ENCODE assay signal across 12 mouse cellular contexts in genomic region chrX:10422440-10422839, GRCm38 (mm10).
DNase-seq lines count a peak whose midpoint lies in the region; ATAC-seq and TF ChIP-seq lines count a peak whose summit lies in the region.
"Had no signal": no experiment of that assay in that cellular context is flagged by ENCODE, and none has a peak within 500 bp of the region (broad histone marks: within the 10 kb centered on the region; RNA-seq: fewer than 3 reads in every experiment).

No protein-coding gene starts in this region.

- ATAC-seq in hindbrain, embryonic 15.5 days (ENCODE audit: low FRiP score, low read depth): peak; percentile 65
- ATAC-seq in hindbrain, embryonic 13.5 days (ENCODE audit: low FRiP score): no peak; the same call in 1 of the 2 replicates
- peak; percentile 81 for ATAC-seq in lung, embryonic 16.5 days (ENCODE audit: low read depth)
- no peak for ATAC-seq in lung, postnatal 0 days
- peak; percentile 25; the same call in 1 of the 2 replicates for ATAC-seq in forebrain, postnatal 0 days

- H3K36me3 ChIP-seq in hindbrain, embryonic 15.5 days: no peaks in the 10 kb centered on the region
- H3K36me3 ChIP-seq in hindbrain, embryonic 13.5 days: no peaks in the 10 kb centered on the region
- no peaks in the 10 kb centered on the region for H3K36me3 ChIP-seq in lung, embryonic 16.5 days (ENCODE audit: control insufficient read depth, insufficient read depth, low read length)
- no peaks in the 10 kb centered on the region for H3K36me3 ChIP-seq in lung, postnatal 0 days (ENCODE audit: insufficient read depth, low read length)
- no peaks in the 10 kb centered on the region for H3K36me3 ChIP-seq in forebrain, postnatal 0 days (ENCODE audit: insufficient read depth)
- H3K36me3 ChIP-seq: midbrain, embryonic 12.5 days had no signal

- no peaks in the 10 kb centered on the region for H3K4me1 ChIP-seq in hindbrain, embryonic 15.5 days (replicated peaks)
- H3K4me1 ChIP-seq in hindbrain, embryonic 13.5 days (replicated peaks): no peaks in the 10 kb centered on the region
- H3K4me1 ChIP-seq in lung, embryonic 16.5 days (replicated peaks; ENCODE audit: control insufficient read depth, insufficient read depth, low read length): no peaks in the 10 kb centered on the region
- H3K4me1 ChIP-seq in lung, postnatal 0 days (ENCODE audit: insufficient read depth, low read depth, low read length): no peaks in the 10 kb centered on the region
- H3K4me1 ChIP-seq in forebrain, postnatal 0 days (ENCODE audit: insufficient read depth): no peaks in the 10 kb centered on the region
- H3K4me1 ChIP-seq: midbrain, embryonic 12.5 days had no signal

- no peak for TF ChIP-seq POLR2A in brain, embryonic 14.5 days (IDR thresholded peaks at IDR 0.05; ENCODE audit: borderline replicate concordance, extremely low read depth, insufficient read depth, insufficient read length, poor library complexity, severe bottlenecking)

- H3K9ac ChIP-seq in hindbrain, embryonic 15.5 days: no peak overlapping the region
- no peak overlapping the region for H3K9ac ChIP-seq in hindbrain, embryonic 13.5 days
- H3K9ac ChIP-seq in lung, embryonic 16.5 days (ENCODE audit: low read length): no peak overlapping the region
- no peak overlapping the region for H3K9ac ChIP-seq in lung, postnatal 0 days (replicated peaks; ENCODE audit: low read depth)
- no peak overlapping the region for H3K9ac ChIP-seq in forebrain, postnatal 0 days
- H3K9ac ChIP-seq: midbrain, embryonic 12.5 days had no signal

- H3K4me3 ChIP-seq in hindbrain, embryonic 15.5 days: no peak overlapping the region
- H3K4me3 ChIP-seq in hindbrain, embryonic 13.5 days: no peak overlapping the region
- H3K4me3 ChIP-seq in lung, embryonic 16.5 days (ENCODE audit: low read length): no peak overlapping the region
- no peak overlapping the region for H3K4me3 ChIP-seq in lung, postnatal 0 days (ENCODE audit: low read depth, low read length)
- H3K4me3 ChIP-seq in forebrain, postnatal 0 days (ENCODE audit: low read depth, low read length): no peak overlapping the region
- H3K4me3 ChIP-seq: layer of hippocampus, adult 2 months; midbrain, embryonic 12.5 days had no signal

- no peak for TF ChIP-seq CTCF in lung, postnatal 0 days (IDR thresholded peaks at IDR 0.05)
- TF ChIP-seq CTCF in brain, embryonic 14.5 days (IDR thresholded peaks at IDR 0.05; ENCODE audit: borderline replicate concordance, extremely low read depth, insufficient read depth, insufficient read length): no peak
- no peak for TF ChIP-seq CTCF in forebrain, postnatal 0 days (IDR thresholded peaks at IDR 0.05; ENCODE audit: low read depth)

- intact Hi-C loops in left cerebral cortex, postnatal 25 days (cut with DNase I): no loop called here

- no peaks in the 10 kb centered on the region for H3K9me3 ChIP-seq in hindbrain, embryonic 15.5 days
- no peaks in the 10 kb centered on the region for H3K9me3 ChIP-seq in hindbrain, embryonic 13.5 days
- H3K9me3 ChIP-seq in lung, embryonic 16.5 days (ENCODE audit: control insufficient read depth, low read length): no peaks in the 10 kb centered on the region
- H3K9me3 ChIP-seq in lung, postnatal 0 days (ENCODE audit: low read length): no peaks in the 10 kb centered on the region
- no peaks in the 10 kb centered on the region for H3K9me3 ChIP-seq in forebrain, postnatal 0 days (ENCODE audit: low read length)
- H3K9me3 ChIP-seq: midbrain, embryonic 12.5 days had no signal

- no peak for TF ChIP-seq EP300 in lung, postnatal 0 days (IDR thresholded peaks at IDR 0.05)

- 66% methylated on average over 2 of the region's 2 CpGs for WGBS in hindbrain, embryonic 15.5 days
- WGBS in hindbrain, embryonic 13.5 days: 60% methylated on average over 2 of the region's 2 CpGs
- 45% methylated on average over 2 of the region's 2 CpGs for WGBS in lung, embryonic 16.5 days
- WGBS in lung, postnatal 0 days: 48% methylated on average over 2 of the region's 2 CpGs
- 49% methylated on average over 2 of the region's 2 CpGs for WGBS in forebrain, postnatal 0 days

- DNase-seq in lung, postnatal 0 days (ENCODE audit: low spot score): no peak
- DNase-seq in brain, embryonic 14.5 days (ENCODE audit: low read depth): peak; percentile 81
- peak; percentile 26 for DNase-seq in forebrain, postnatal 0 days
- no peak for DNase-seq in urinary bladder, postnatal 25 days (ENCODE audit: low spot score)
- no peak for DNase-seq in left cerebral cortex, postnatal 25 days (ENCODE audit: low spot score in 2 of 2)
- DNase-seq: adrenal gland, postnatal 14 days; lung, postnatal 14 days had no signal

- no peak overlapping the region for H3K4me2 ChIP-seq in hindbrain, embryonic 15.5 days
- no peak overlapping the region for H3K4me2 ChIP-seq in hindbrain, embryonic 13.5 days
- H3K4me2 ChIP-seq in lung, embryonic 16.5 days (ENCODE audit: low read depth, low read length): no peak overlapping the region
- no peak overlapping the region for H3K4me2 ChIP-seq in lung, postnatal 0 days (replicated peaks; ENCODE audit: low read depth, low read length)
- H3K4me2 ChIP-seq in forebrain, postnatal 0 days (ENCODE audit: low read depth): no peak overlapping the region
- H3K4me2 ChIP-seq: midbrain, embryonic 12.5 days had no signal

- H3K27ac ChIP-seq in hindbrain, embryonic 15.5 days (replicated peaks): no peak overlapping the region
- no peak overlapping the region for H3K27ac ChIP-seq in hindbrain, embryonic 13.5 days
- H3K27ac ChIP-seq in lung, embryonic 16.5 days (ENCODE audit: low read length): no peak overlapping the region
- no peak overlapping the region for H3K27ac ChIP-seq in lung, postnatal 0 days (ENCODE audit: low read length)
- H3K27ac ChIP-seq in forebrain, postnatal 0 days (ENCODE audit: low read depth, low read length): no peak overlapping the region
- H3K27ac ChIP-seq: layer of hippocampus, adult 2 months; midbrain, embryonic 12.5 days had no signal

- H3K27me3 ChIP-seq in hindbrain, embryonic 15.5 days: no peaks in the 10 kb centered on the region
- H3K27me3 ChIP-seq in hindbrain, embryonic 13.5 days: no peaks in the 10 kb centered on the region
- no peaks in the 10 kb centered on the region for H3K27me3 ChIP-seq in lung, embryonic 16.5 days (ENCODE audit: control insufficient read depth, insufficient read depth, low read depth, low read length)
- H3K27me3 ChIP-seq in lung, postnatal 0 days (replicated peaks; ENCODE audit: insufficient read depth, low read length): no peaks in the 10 kb centered on the region
- no peaks in the 10 kb centered on the region for H3K27me3 ChIP-seq in forebrain, postnatal 0 days (ENCODE audit: insufficient read depth, low read length)
- H3K27me3 ChIP-seq: midbrain, embryonic 12.5 days had no signal

Comparison
In these comparisons a context has a peak if more than half of its experiments do, and no peak if none do; other contexts are left out.
1. ATAC-seq: peak in hindbrain, embryonic 15.5 days (single experiment), lung, embryonic 16.5 days (single experiment) and forebrain, postnatal 0 days (single experiment); none in hindbrain, embryonic 13.5 days (single experiment) and lung, postnatal 0 days (single experiment).
2. DNase-seq: peak in brain, embryonic 14.5 days (single experiment) and forebrain, postnatal 0 days (single experiment); none in lung, postnatal 0 days (single experiment), urinary bladder, postnatal 25 days (single experiment) and left cerebral cortex, postnatal 25 days (0 of 2).